In genomic region chr19:28663148-28663547, GRCm38 (mm10) we compare ENCODE assay signal across 20 mouse cellular contexts. TPM values are rescaled to one million over a fixed set of nuclear protein-coding genes. Genes with fewer than 3 reads are reported as not detected.
A peak's percentile ranks its signal among the peaks of the same experiment; 100 is the strongest.
DNase-seq lines count a peak whose midpoint lies in the region; ATAC-seq and TF ChIP-seq lines count a peak whose summit lies in the region.
"Had no signal": no experiment of that assay in that cellular context is flagged by ENCODE, and none has a peak within 500 bp of the region (broad histone marks: within the 10 kb centered on the region; RNA-seq: fewer than 3 reads in every experiment).

No protein-coding gene starts in this region.

- H3K27ac ChIP-seq in heart, embryonic 12.5 days (ENCODE audit: poor library complexity, severe bottlenecking), result no peak overlapping the region
- peak overlapping the region; percentile 18; the same call in 1 of the 2 replicates for H3K27ac ChIP-seq in hindbrain, embryonic 13.5 days
- H3K27ac ChIP-seq in hindbrain, embryonic 11.5 days (ENCODE audit: low read depth, low read length), result no peak overlapping the region
- H3K27ac ChIP-seq: hindbrain, embryonic 15.5 days; liver, embryonic 14.5 days had no signal

- H3K27me3 ChIP-seq in heart, embryonic 12.5 days (replicated peaks), result no peaks in the 10 kb centered on the region
- 0 out of 2 replicates have a peak, but pooled peaks cover 4% of the 10 kb centered on the region for H3K27me3 ChIP-seq in hindbrain, embryonic 13.5 days
- H3K27me3 ChIP-seq in hindbrain, embryonic 11.5 days (ENCODE audit: control insufficient read depth, insufficient read depth, low read length), result no peaks in the 10 kb centered on the region
- H3K27me3 ChIP-seq in E14TG2a.4 (ENCODE audit: insufficient read depth, low read length) (peaks cover 39% of the 10 kb centered on the region), Patski (no peaks in the 10 kb centered on the region)

- no peak for TF ChIP-seq CTCF in E14TG2a.4 (conservative IDR thresholded peaks at IDR 0.05; ENCODE audit: low read length)
- TF ChIP-seq CTCF in Patski (IDR thresholded peaks at IDR 0.05), result no peak

- H3K4me2 ChIP-seq in heart, embryonic 12.5 days, result peak overlapping the region; percentile 43
- no peak overlapping the region for H3K4me2 ChIP-seq in hindbrain, embryonic 13.5 days
- H3K4me2 ChIP-seq in hindbrain, embryonic 11.5 days (replicated peaks; ENCODE audit: low read depth, low read length), result no peak overlapping the region
- H3K4me2 ChIP-seq: hindbrain, embryonic 15.5 days had no signal

- POLR2A ChIA-PET in Patski (lab: Charles Lee), result interaction anchor here (0.6 to 1.5 kb wide), 3 partner anchors 12 to 41 kb away, joined by 3 to 4 read pairs (median 3); no protein-coding TSS in a partner anchor

- WGBS in heart, embryonic 12.5 days, result 44% methylated on average over 10 of the region's 10 CpGs
- 42% methylated on average over 10 of the region's 10 CpGs for WGBS in hindbrain, embryonic 13.5 days
- 52% methylated on average over 10 of the region's 10 CpGs for WGBS in hindbrain, embryonic 11.5 days

- in situ Hi-C loops in Patski (cut with MboI; ENCODE audit: low pct_unique_long_range_greater_than_20kb), result no loop called here

- 0 out of 2 replicates have a peak overlapping the region, but pooled peaks have one; percentile 18 for H3K9ac ChIP-seq in heart, embryonic 12.5 days
- no peak overlapping the region for H3K9ac ChIP-seq in hindbrain, embryonic 13.5 days
- H3K9ac ChIP-seq in hindbrain, embryonic 11.5 days (ENCODE audit: low read depth, low read length), result no peak overlapping the region
- H3K9ac ChIP-seq: hindbrain, embryonic 15.5 days; liver, embryonic 14.5 days had no signal

- DNase-seq in heart, adult 11 months, result no peak
- no peak for DNase-seq in hindbrain, embryonic 11.5 days (ENCODE audit: low spot score)
- DNase-seq in Patski (ENCODE audit: low read depth, low spot score), result no peak
- no peak for DNase-seq in lung, postnatal 10 days
- DNase-seq: adrenal gland, postnatal 14 days; cerebellum, adult 11 months; cerebellum, adult 9-10 months; cerebellum, postnatal 36 days; kidney, adult 8-10 months; kidney, postnatal 14 days; liver; lung, adult 2 months; midbrain, embryonic 14.5 days; thymus, postnatal 4 days had no signal

- H3K4me3 ChIP-seq in heart, embryonic 12.5 days, result 0 out of 2 replicates have a peak overlapping the region, but pooled peaks have one; percentile 6
- no peak overlapping the region for H3K4me3 ChIP-seq in hindbrain, embryonic 13.5 days
- H3K4me3 ChIP-seq in hindbrain, embryonic 11.5 days (ENCODE audit: low read depth, low read length), result no peak overlapping the region
- H3K4me3 ChIP-seq in E14TG2a.4 (replicated peaks; ENCODE audit: low read length), result peak overlapping the region; percentile 41
- H3K4me3 ChIP-seq: hindbrain, embryonic 15.5 days had no signal

- CTCF ChIA-PET in Patski (lab: Charles Lee), result interaction anchor here (1.0 to 2.0 kb wide), 6 partner anchors 10 to 37 kb away, joined by 3 to 16 read pairs (median 6); no protein-coding TSS in a partner anchor

- H3K4me1 ChIP-seq in heart, embryonic 12.5 days (replicated peaks), result peaks cover 17% of the 10 kb centered on the region; the same call in 1 of the 2 replicates
- 0 out of 2 replicates have a peak, but pooled peaks cover 5% of the 10 kb centered on the region for H3K4me1 ChIP-seq in hindbrain, embryonic 13.5 days (replicated peaks)
- H3K4me1 ChIP-seq in hindbrain, embryonic 11.5 days (replicated peaks; ENCODE audit: control insufficient read depth, insufficient read depth, low read length), result no peaks in the 10 kb centered on the region
- peaks cover 27% of the 10 kb centered on the region for H3K4me1 ChIP-seq in E14TG2a.4 (replicated peaks; ENCODE audit: low read depth, low read length)
- H3K4me1 ChIP-seq: hindbrain, embryonic 15.5 days had no signal

- ATAC-seq in heart, embryonic 12.5 days (ENCODE audit: insufficient number of reproducible peaks, low FRiP score), result no peak
- ATAC-seq in hindbrain, embryonic 13.5 days (ENCODE audit: low FRiP score), result no peak
- ATAC-seq in hindbrain, embryonic 11.5 days (ENCODE audit: low FRiP score), result no peak
- peak; percentile 29 for ATAC-seq in Patski
- ATAC-seq: forebrain, embryonic 14.5 days had no signal

- H3K36me3 ChIP-seq in heart, embryonic 12.5 days, result no peaks in the 10 kb centered on the region
- H3K36me3 ChIP-seq in hindbrain, embryonic 13.5 days, result no peaks in the 10 kb centered on the region
- no peaks in the 10 kb centered on the region for H3K36me3 ChIP-seq in hindbrain, embryonic 11.5 days (ENCODE audit: control insufficient read depth, insufficient read depth, low read length)
- no peaks in the 10 kb centered on the region for H3K36me3 ChIP-seq in E14TG2a.4 (ENCODE audit: insufficient read depth, low read length)
- H3K36me3 ChIP-seq: hindbrain, embryonic 15.5 days had no signal

- no peaks in the 10 kb centered on the region for H3K9me3 ChIP-seq in heart, embryonic 12.5 days (replicated peaks)
- no peaks in the 10 kb centered on the region for H3K9me3 ChIP-seq in hindbrain, embryonic 13.5 days
- H3K9me3 ChIP-seq in hindbrain, embryonic 11.5 days (ENCODE audit: control insufficient read depth, low read length), result no peaks in the 10 kb centered on the region
- no peaks in the 10 kb centered on the region for H3K9me3 ChIP-seq in E14TG2a.4 (ENCODE audit: low read length)
- H3K9me3 ChIP-seq: hindbrain, embryonic 15.5 days had no signal

RNA-seq across cellular contexts. Expression of gene Glis3, which starts 16.7 kb away (rescaled TPM):
- polyA plus RNA-seq in heart, embryonic 12.5 days (2016; fragmentation: Nextera tagmentation; extraction: Ambion mirVana), result 0.72 and 1.7 TPM in 2 replicates
- 1.5 and 3.5 TPM in 2 replicates for polyA plus RNA-seq in hindbrain, embryonic 13.5 days (2015; fragmentation: Nextera tagmentation; extraction: Ambion mirVana)
- 2.3 and 2.9 TPM in 2 replicates for polyA plus RNA-seq in hindbrain, embryonic 11.5 days (2014; fragmentation: Nextera tagmentation; extraction: Ambion mirVana)
- 213 TPM for polyA plus RNA-seq in Patski (2021)

Comparison
In these comparisons a context has a peak if more than half of its experiments do, and no peak if none do; other contexts are left out.
1. H3K4me3 ChIP-seq: peak in heart, embryonic 12.5 days (single experiment) and E14TG2a.4 (single experiment); none in hindbrain, embryonic 13.5 days (single experiment) and hindbrain, embryonic 11.5 days (single experiment).
2. RNA of gene Glis3, which starts 16.7 kb away (polyA plus RNA-seq): 213 TPM in Patski (single experiment); 1.5 to 3.5 TPM in hindbrain, embryonic 13.5 days, 2.3 to 2.9 TPM in hindbrain, embryonic 11.5 days and 0.72 to 1.7 TPM in heart, embryonic 12.5 days; every median in the first group is over 10 times any median in the second.